Mouse (Mus musculus): ENCODE measurements at regions not wholly inside any gene's neighbourhood (a gene's known extent, or its start where the extent isn't known, plus 50 kb on each side); places are given as distances from the start of the nearest gene placed in this dataset.
"Not testable (repeated sequence)": the region's sequence is repeated elsewhere in the genome, so short reads cannot be mapped to it uniquely, and the experiment has no call there.

DNA sequence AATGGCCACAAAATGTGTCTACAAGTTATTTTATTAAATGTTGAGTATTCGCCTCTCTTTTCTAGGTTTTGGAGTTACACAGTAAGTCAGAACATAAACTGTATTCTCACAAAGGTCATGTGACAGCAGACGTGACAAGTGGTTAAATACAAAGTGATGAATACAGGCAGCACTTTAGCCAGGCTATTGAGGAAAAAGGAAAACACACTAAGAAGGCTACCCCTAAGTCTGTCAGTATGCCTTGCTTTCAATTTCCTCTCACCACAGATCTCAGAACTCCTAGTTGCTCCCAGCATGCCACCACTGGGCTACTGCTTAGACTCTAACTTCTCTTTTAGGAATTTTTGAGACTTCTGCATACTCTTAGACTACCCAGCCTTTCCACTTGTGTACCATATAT, 297.9 kb upstream of the Pex5l start:
- in situ Hi-C loops (cut with MboI, MseI) = no loop called here

DNA sequence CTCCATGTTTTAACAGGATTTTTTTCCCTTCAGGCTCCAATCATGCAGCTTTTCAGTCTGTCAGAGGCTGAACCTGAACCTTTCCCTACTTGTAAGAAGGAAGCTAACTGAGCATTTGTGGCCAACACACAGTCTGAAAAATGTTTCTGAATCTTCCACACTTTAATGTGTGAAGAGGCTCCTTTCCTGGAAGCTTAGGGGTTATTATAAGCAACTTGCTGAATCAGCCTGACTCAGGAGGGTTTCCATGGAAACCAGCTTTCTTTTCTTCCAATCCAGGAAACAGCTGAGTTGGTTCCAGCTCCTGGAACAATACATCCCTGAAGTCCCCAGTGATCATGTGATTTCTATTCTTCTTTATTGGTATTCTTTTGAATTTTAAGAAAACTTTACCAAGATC, 297.5 kb upstream of the Pex5l start:
- in situ Hi-C loops (cut with MboI, MseI) = no loop called here

DNA sequence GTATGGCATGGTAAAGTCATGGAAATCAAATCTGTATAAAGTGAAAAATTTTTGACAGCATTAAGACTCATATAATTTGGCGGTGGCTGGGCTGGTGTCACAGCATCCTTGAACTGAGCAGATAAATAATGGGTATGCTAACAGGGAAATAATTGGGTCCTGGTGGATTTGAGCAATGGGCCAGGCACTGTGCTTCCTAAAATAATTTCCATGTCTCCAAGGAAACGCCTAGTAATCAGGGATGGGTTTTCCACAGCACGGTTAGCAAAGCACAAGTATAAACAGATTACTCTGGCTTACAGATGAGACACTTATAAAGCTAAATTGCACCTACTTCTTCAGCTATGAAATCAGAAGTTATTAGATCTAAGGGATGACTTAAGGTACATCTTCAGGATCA, 273.9 kb upstream of the Pex5l start:
- in situ Hi-C loops (cut with MboI, MseI) = no loop called here

DNA sequence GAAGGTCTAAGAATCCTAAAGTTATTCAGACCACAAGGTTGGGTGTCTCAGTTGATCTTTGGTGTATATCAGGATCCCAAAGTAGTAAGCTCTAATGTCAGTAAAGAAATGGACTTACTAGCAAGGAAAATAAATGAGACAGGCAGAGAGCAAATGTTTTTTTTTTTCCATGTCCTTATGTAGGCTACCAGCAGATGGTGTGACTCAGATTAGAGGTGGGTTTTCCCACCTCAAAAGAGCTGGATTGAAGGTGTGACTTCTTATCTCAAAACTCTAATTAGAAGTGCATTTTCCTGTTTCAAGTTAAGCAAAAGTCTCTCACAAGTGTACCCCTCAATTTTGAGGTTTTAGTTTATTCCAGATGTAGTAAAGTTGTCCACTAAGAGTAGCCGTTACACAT, 273.3 kb upstream of the Pex5l start:
- in situ Hi-C loops (cut with MboI, MseI) = no loop called here

DNA sequence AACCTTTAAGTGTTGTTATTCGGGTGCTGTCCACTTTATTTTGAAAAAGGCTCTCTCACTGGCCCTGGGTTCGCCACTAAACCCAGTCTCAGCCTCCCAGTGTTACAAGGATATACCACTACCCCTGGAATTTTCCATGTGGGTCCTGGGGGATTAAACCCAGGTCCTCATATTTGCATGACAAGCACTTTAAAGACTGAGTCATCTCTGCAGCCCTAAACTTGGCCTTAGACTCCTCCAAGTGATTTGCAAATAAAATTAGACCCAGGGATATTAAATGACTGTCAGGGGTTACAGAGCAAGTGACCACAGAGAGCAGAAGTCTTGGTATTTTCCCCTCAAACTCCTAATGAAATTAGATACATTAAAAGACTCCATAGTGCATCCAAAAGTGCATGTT, 258.9 kb upstream of the Pex5l start:
- in situ Hi-C loops (cut with MboI, MseI) = loop anchor here in 1 of 2 experiments (10.0 kb wide), 1 partner anchor 473 kb away; no protein-coding TSS in a partner anchor

DNA sequence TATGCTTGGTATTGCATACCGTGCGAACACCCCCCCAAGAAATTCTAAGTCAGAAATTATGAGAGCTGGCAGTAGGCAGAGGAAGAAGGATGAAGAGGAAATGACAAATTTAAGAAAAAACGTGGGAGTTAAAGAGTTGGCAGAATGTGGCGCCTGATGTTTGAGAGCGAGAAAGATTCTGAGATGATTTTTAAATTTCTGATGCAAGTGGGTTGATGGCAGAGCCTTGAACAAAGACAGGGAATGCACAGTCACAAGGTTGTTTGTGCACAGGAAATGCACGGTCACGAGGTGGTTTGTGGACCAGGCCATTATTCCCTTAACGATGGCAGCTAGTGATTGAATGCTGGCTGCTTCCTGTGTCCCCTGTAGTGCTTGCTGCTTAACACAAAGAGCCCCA, 256.3 kb upstream of the Pex5l start:
- in situ Hi-C loops (cut with MboI, MseI) = loop anchor here in 1 of 2 experiments (10.0 kb wide), 1 partner anchor 1595 kb away; no protein-coding TSS in a partner anchor

DNA sequence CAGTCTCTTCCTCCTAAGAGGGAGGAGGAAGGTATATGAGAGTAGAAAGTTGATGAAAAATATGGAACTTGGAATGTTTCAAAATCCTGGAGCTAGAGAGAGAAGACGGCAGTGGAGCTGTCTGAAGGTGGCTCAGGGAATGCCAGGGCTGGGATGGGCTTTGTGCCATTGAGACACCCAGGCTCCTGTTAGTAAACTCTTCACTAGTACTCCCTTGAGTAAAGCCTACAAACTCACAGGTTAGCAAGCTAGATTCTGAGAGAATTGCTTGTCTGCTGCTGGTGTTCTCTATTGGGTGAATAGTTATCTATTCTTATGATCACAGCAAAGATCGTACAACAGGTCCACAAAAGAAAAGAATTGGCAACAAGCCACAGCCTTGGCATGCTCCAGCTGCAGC, 255.3 kb upstream of the Pex5l start:
- in situ Hi-C loops (cut with MboI, MseI) = loop anchor here in 1 of 2 experiments (10.0 kb wide), 1 partner anchor 1596 kb away; no protein-coding TSS in a partner anchor

DNA sequence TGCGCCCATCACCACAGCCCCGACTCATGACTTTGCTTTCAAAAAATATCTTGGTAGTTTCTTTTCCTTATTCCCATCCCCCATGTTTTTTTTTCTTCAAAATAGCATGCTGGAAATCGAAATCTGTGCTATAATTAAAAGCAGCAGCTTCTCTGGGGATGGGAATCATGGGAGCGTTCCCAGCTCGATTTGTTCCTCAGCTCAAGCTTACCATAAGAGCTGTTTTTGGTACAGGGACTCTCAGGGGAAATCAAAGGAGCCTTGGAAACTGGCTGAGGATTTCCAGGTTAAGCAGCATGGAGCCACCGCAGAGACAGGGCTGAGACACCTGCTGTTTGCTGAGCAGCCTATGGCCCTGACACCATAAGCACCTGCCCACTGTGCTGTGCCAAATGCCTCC, 254.2 kb upstream of the Pex5l start:
- in situ Hi-C loops (cut with MboI, MseI) = loop anchor here in 1 of 2 experiments (10.0 kb wide), 1 partner anchor 1598 kb away; no protein-coding TSS in a partner anchor

DNA sequence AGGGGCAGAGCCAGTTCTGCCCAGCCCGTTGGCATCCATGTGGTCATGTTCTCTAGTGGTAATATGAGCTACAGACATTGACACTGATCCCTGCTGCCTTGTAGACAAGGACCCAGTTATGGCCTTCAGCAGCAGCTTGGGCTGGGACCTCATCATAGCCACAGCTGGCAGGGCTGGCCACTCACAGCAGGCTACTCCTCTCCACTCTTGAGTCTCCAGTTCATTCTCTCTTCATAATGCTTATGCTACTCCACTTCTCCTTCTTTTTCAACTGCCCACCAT, 249.4 kb upstream of the Pex5l start:
- in situ Hi-C loops (cut with MboI, MseI) = loop anchor here in 1 of 2 experiments (10.0 kb wide), 1 partner anchor 1602 kb away; no protein-coding TSS in a partner anchor

DNA sequence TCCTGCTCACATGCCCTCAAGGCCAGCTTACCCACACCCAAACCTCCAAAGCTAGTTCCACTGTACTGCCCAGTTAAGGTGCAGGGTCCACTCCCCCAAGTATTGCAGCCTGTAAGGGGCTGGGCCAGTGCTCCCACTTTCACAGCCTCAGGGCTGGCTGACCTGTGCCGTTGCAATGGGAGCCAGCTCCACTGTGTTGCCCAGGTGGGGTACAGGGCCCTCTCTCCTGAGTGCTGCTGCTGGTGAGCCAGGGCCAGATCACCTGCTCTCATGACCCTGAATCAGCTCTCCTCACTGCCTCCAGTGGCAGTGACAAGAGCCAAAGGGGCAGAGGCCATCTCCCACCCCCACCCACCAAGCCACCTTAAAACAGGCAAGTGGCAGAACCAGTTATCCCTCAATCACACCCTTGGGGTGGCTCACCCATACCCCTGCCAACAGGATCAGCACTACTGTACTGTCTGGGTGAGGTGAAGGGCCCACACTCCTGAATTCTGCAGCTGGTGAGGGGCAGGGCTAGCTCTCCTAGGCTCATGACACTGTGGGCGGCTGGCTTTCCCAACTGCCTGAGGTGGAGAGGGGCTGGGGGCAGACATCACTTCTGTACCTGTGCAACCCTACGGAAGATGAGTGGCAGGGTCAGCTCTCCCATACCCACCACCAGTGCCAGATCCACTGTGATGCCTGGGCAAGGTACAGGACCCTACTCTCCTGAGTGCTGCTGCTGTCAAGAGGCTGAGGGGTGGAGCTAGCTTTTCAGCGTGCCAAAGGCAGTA, 248.9 kb upstream of the Pex5l start:
- in situ Hi-C loops (cut with MboI, MseI) = loop anchor here in 1 of 2 experiments (10.0 kb wide), 1 partner anchor 1603 kb away; no protein-coding TSS in a partner anchor

DNA sequence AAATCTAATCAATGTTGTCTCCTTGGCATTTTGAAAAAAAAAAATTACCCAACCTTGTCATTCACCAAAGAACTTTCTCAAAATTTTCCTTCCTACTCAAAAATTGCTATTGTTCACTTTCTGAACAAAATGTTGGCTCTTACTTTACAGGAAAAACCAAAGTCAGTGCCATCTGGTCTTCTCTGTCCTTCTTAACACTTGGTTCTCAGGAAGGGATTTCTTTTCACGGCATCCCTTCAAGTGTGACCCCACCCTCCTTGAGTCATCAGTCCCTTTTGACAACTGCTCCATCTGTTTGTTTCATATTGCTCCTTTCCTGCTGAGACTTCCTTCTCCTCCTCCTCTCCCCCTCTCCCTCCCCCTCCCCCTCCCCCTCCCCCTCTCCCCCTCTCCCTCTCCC, 245.1 kb upstream of the Pex5l start:
- in situ Hi-C loops (cut with MboI, MseI) = no loop called here

DNA sequence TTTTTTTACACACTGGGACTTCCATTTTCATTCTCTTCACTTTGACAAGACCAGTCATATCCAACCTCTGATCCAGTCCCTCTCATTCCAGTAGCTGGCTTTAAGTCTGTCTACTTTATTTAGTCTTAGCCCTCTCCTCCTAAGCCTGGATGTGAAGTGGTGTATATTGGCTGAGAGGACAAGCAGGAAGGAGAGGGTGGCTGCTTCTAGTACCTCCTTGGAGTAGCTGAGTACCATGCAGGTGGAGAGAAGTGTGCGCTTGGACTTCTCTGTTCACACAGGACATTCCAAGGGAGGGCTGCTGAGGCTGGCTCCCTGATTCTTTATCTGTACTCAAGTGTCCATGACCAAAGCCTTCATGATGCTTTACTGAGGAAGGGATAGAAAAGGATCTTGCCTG, 240.6 kb upstream of the Pex5l start:
- in situ Hi-C loops (cut with MboI, MseI) = no loop called here

DNA sequence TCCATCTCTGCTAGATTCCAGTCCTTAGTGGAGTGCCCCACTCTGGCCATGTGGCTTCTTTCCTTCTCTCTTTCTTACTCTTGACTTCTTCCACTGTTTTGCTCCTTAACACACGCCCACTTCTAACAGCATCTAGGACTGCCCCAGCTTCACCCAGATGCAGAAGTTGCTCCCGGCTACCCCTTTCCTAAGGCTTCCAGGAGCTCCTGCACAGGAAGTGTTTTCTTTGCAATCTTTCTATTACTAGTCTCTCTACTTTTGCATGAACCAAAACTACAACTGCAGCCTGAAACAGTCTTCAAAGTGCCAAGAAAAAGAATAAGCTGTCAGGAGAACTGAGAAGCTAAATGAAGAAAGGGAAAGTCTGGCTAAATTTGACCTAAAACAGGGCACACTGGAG, 236.6 kb upstream of the Pex5l start:
- in situ Hi-C loops (cut with MboI, MseI) = no loop called here

DNA sequence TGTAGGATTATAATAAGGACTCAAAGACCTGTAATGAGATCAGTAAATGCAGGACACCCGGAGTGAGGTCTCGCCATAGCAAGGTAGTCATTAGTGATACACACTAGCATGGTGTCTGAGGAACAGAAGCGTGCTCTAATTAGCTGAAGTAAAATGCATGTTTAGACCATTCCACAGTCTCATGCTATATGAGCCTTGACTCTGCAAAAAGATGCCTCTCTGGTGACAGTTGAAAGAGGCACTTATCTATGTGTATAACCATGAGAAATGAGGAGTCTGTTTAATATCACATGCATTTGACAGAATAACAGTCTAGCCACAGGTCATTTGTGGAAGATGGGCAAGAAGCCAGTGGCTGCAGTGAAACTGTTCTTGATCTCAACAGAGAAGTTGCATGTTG, 232.1 kb upstream of the Pex5l start:
- in situ Hi-C loops (cut with MboI, MseI) = no loop called here

DNA sequence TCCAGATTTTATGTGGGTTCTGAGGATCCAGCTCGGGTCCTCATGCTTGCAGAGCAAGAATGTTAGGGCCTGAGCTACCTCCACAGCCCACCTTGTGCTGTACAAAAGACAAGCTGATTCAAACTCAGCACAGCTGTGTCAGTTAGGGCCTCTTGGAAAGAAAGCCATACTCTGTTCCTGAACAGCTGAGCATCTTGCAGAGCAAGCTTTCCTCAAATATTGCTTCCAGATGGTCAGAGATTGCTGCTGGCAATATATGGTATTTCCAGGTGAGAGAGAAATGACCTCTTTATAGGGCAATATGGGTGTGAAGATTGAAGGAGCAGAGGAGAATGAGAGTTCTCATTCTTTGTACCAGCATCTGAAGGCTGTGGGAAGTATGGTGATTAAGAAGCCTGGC, 229.8 kb upstream of the Pex5l start:
- in situ Hi-C loops (cut with MboI, MseI) = no loop called here

DNA sequence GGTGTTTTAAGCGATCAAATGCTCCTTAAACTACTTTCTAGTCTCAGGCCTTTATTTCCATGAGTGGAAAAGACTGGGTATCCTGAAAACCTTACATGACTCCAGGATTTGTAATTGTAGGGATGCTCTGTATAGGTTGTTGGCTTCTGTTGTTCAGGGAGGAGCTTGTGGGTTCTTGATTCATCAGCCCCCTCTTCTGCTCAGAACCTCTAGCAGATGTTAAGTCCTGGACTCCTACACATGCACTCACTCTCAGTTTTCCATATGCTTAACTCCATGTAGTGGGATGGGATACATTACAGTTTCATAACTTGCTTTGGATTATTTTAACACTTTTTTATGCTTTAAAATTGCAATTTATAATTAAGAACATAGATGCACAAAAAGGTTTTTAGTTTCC, 220.5 kb upstream of the Pex5l start:
- in situ Hi-C loops (cut with MboI, MseI) = no loop called here

DNA sequence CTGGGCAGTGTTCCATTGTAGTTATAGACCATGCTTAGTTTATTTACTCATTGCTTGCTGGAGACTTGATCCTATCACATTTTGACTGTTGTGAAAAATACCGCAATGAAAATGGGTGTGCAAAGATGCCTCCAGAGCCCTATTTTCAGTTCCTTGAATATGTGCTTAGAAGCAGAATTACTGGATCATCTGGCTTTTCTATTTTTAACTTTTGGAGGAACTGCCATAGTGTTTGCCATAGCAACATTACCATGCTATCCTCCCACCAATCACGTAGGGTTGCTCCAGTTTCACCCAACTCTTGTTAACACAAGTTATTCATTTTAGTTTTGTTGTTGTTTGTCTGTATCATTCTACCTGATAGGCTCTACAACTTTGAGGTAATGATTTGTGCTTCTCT, 217.0 kb upstream of the Pex5l start:
- in situ Hi-C loops (cut with MboI, MseI) = no loop called here

DNA sequence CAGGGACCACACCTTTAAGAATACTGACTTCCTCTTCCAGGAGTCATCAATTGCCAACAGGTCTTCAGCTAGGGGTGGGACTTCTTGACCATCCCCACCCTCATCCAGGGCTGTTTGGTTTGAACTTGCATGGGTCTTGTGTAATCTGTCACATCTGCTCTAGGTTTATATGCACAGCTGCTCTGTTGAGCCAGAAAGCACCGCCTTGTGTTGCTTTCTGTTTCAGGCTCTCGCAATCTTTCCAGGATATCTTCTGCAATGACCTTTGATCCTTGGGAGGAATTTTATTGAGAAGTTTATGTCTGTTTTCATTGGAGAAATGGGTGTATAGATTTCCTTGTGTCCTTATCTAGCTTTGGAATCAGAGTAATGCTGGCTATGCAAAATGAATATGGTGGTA, 210.8 kb upstream of the Pex5l start:
- in situ Hi-C loops (cut with MboI, MseI) = no loop called here

DNA sequence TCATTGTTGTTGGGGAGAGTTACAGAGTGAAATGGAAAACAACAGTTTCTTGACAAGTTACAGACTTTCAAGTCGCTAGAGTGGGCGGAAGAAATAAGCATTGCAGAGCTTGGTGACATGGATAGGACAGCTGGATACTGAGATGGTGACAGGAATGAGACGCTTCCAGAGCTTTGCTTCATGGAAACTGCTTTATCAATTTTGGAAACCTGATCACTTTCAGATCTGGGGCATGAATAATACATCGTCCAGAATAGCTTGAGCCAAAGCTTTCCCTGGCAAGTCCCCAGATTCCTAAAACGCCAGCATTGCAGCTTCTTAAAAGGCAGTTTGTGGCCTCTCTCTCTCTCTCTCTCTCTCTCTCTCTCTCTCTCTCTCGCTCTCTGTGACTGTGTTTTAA, 207.9 kb upstream of the Pex5l start:
- in situ Hi-C loops (cut with MboI, MseI) = no loop called here

DNA sequence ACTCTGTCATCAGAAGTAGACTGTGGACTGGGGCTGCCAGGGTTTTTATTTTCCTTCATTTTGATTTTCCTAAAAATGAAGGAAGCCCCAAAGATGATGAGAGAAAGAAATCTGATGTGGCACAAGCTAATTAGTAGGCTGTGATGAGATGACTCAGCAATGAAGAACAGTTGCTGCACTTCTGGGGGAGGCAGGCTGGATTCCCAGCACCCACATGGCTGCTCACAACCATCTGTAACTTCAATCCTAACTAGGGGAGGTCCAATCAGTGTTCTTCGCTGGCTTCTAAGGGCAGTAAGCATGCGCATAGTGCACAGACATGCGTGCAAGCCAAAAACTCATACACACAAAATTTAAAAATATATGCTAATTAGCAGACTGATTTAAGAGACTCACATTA, 191.0 kb upstream of the Pex5l start:
- in situ Hi-C loops (cut with MboI, MseI) = no loop called here

DNA sequence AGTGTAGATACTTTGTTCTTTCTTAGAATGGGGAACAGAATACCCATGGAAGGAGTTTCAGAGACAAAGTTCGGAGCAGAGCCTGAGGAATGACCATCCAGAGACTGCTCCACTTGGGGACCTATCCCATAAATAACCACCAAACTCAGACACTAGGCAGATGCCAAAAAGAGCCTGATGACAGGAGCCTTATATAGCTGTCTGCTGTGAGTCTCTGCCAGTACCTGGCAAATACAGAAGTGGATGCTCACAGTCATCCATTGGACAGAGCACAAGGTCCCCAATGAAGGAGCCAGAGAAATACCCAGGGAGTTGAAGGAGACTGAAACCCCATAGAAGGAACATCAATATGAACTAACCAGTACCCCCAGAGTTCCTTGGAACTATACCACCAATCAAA, 174.6 kb upstream of the Pex5l start:
- in situ Hi-C loops (cut with MboI, MseI) = not testable (repeated sequence)

DNA sequence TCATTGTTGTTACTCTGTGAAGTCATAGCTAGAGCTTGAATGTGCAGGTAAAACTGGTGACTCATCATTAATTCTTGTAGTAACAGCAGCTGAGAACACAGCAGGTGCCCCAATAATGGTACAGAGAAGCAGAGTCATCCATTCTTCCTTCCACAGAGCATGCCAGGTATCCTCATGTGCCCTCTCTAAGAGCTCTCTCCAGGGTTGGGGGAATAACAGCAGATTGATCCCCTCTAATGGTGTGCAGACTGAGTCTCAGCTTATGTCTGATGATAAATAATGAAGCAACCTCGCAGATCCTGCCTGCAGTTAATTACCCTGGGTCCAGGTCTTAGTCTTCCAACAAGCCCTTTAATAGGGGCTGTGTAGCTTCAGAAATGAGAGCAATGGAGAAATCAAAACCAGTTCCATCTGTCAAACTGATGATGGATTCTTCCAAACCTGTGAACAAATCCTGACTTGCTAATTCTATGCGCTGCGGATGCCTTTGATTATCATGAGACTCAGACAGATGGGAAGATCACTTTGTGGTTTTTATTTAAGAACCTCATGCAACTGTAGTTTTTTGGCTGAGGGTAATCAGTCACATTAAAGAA, 169.3 kb upstream of the Pex5l start:
- in situ Hi-C loops (cut with MboI, MseI) = no loop called here

DNA sequence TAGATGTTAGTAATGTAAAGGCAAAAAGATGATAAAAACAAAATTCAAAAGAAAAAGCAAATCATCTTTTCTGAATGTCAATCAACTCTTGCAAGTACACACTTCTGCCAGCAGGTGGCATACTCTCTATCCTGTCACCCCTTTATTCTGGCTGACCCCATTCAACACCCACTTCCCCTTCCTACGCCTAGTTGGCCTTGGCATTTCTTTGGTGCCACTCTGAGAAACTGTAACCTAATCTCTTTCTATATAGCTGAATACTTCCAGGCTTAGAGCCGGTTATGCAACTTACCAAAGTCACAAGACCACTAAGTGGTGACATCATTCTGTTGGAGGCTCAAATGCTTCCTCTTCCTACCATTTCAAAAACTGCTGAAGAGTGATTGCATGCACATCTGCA, 165.2 kb upstream of the Pex5l start:
- in situ Hi-C loops (cut with MboI, MseI) = no loop called here

Measured in T-helper 17 cell (primary cell).